Mouse (Mus musculus) lung, adult 2 months (tissue): ENCODE measurements around the gene Ptprcap.

Experiments used
- CTCF ChIP-seq: fragments of 200-500 bp; IDR thresholded peaks from 2 replicates; pipeline ENCODE4 v1.5.1; 2011; ENCODE audit warnings: mild to moderate bottlenecking, low read length, control low read depth; ENCODE audit not compliant: insufficient read depth
- POLR2A ChIP-seq: fragments of 200-500 bp; IDR thresholded peaks from 2 replicates; pipeline ENCODE4 v1.6.1; 2011; ENCODE audit warnings: low read depth, mild to moderate bottlenecking, control low read depth, low read length, borderline replicate concordance; ENCODE audit errors: extremely low read depth

DNA sequence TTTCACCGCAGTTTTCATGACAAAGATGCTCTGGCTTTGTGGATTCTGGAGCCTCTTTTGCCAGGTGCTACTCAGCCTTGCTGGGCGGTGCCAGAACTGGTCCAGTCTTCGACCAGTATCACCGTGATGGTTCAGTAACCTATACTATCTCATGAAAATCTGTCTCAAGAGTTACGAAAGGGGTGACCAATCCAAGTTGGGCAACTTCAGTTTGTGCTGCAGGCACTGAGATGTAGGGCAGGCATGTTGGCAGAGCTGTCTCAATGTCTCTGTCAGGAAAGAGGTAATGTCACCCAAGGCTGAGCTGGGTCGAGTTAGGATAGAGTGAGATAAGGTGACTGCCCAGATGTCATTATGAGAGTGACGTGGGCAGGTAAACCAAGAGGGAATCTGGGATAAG is 27.0 kb downstream of the Ptprcap start:
- TF ChIP-seq POLR2A (no peak), CTCF (no peak)
